Mouse (Mus musculus): ENCODE data around the gene Hsf4. TPM values are rescaled to one million over a fixed set of nuclear protein-coding genes. Genes with fewer than 3 reads are reported as not detected.

Gene Hsf4
- polyA plus RNA-seq, 1 experiment from 2014 or later, result not detected

GRCm38 (mm10) chr8:105265128-105265527 is 4.5 kb upstream of the Hsf4 start:
- ATAC-seq (ENCODE audit: insufficient number of reproducible peaks, insufficient read depth, low FRiP score, low read depth), result no peak
- WGBS, result 11% methylated on average over 10 of the region's 10 CpGs
- Histone ChIP-seq H3K27ac (ENCODE audit: low read length) (no peak overlapping the region), H3K9me3 (ENCODE audit: control insufficient read depth, low read depth, low read length) (no peaks in the 10 kb centered on the region), H3K4me2 (replicated peaks; ENCODE audit: low read depth, low read length) (peak overlapping the region; percentile 76), H3K36me3 (ENCODE audit: control insufficient read depth, insufficient read depth, low read length) (no peaks in the 10 kb centered on the region), H3K27me3 (ENCODE audit: control insufficient read depth, insufficient read depth, low read length) (peaks cover 32% of the 10 kb centered on the region), H3K4me3 (ENCODE audit: low read depth, low read length) (peak overlapping the region; percentile 71), H3K9ac (replicated peaks; ENCODE audit: low read depth, low read length) (no peak overlapping the region; the same call in 1 of the 2 replicates), H3K4me1 (ENCODE audit: control insufficient read depth, insufficient read depth, low read length) (peaks cover 21% of the 10 kb centered on the region)

- H3K4me3 ChIP-seq (ENCODE audit: low read depth, low read length), result no peak overlapping the region
- H3K9ac ChIP-seq (replicated peaks; ENCODE audit: low read depth, low read length), result no peak overlapping the region
- H3K36me3 ChIP-seq (ENCODE audit: control insufficient read depth, insufficient read depth, low read length), result no peaks in the 10 kb centered on the region
- peaks cover 45% of the 10 kb centered on the region for H3K27me3 ChIP-seq (ENCODE audit: control insufficient read depth, insufficient read depth, low read length)
- peaks cover 21% of the 10 kb centered on the region for H3K4me1 ChIP-seq (ENCODE audit: control insufficient read depth, insufficient read depth, low read length)
- no peak for ATAC-seq (ENCODE audit: insufficient number of reproducible peaks, insufficient read depth, low FRiP score, low read depth)
- H3K27ac ChIP-seq (ENCODE audit: low read length), result no peak overlapping the region
- 26% methylated on average over 13 of the region's 13 CpGs for WGBS
- H3K9me3 ChIP-seq (ENCODE audit: control insufficient read depth, low read depth, low read length), result no peaks in the 10 kb centered on the region
- no peak overlapping the region for H3K4me2 ChIP-seq (replicated peaks; ENCODE audit: low read depth, low read length)
These were observed 2.8 kb upstream of the Hsf4 start for GRCm38 (mm10) chr8:105266775-105267174.

DNA sequence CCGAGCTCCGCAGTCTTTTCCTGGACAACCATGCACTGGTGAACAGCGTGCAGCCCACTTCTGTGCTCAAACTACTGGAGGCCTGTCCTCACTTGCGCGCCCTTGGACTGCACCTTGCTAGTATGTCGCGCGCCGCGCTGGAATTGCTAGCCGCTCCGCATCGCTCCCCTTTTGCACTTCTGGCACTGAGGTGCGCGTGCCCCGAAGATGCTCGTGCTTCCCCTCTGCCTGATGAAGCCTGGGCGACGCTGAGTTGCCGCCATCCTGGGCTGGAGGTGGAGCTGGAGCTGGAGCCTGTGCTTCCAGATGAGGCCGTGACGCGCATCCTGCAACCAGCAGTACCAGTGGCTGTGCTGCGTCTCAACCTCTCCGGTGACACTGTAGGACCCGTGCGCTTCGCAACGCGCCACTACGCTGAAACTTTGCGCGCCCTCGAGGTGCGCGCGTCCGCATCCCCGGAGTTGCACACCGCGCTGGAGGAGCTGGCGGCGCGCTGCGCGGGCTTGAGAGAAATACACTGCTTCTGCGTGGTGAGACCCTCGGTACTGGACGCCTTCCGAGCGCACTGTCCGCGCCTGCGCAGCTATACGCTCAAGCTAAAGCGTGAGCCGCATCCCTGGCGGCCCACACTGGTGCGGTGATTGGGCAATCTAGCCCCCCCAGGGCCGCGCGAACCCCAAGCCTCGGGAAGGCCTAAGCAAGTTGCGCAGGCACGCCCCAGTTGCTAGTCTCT is 1.1 kb upstream of the Hsf4 start:
- Histone ChIP-seq H3K4me2 (replicated peaks; ENCODE audit: low read depth, low read length) (peak overlapping the region; percentile 76), H3K4me1 (ENCODE audit: control insufficient read depth, insufficient read depth, low read length) (peaks cover 21% of the 10 kb centered on the region), H3K9me3 (ENCODE audit: control insufficient read depth, low read depth, low read length) (no peaks in the 10 kb centered on the region), H3K36me3 (ENCODE audit: control insufficient read depth, insufficient read depth, low read length) (no peaks in the 10 kb centered on the region), H3K4me3 (ENCODE audit: low read depth, low read length) (peak overlapping the region; percentile 40), H3K27ac (ENCODE audit: low read length) (no peak overlapping the region), H3K27me3 (ENCODE audit: control insufficient read depth, insufficient read depth, low read length) (peaks cover 55% of the 10 kb centered on the region), H3K9ac (replicated peaks; ENCODE audit: low read depth, low read length) (no peak overlapping the region; the same call in 1 of the 2 replicates)
- WGBS, result under 1% methylated on average over 65 of the region's 65 CpGs
- ATAC-seq (ENCODE audit: insufficient number of reproducible peaks, insufficient read depth, low FRiP score, low read depth), result peak; percentile 38

GRCm38 (mm10) chr8:105269075-105269458 is 534 bp upstream of the Hsf4 start:
- Histone ChIP-seq H3K36me3 (ENCODE audit: control insufficient read depth, insufficient read depth, low read length) (no peaks in the 10 kb centered on the region), H3K27ac (ENCODE audit: low read length) (no peak overlapping the region), H3K4me3 (ENCODE audit: low read depth, low read length) (peak overlapping the region; percentile 40), H3K4me1 (ENCODE audit: control insufficient read depth, insufficient read depth, low read length) (peaks cover 21% of the 10 kb centered on the region), H3K9me3 (ENCODE audit: control insufficient read depth, low read depth, low read length) (no peaks in the 10 kb centered on the region), H3K9ac (replicated peaks; ENCODE audit: low read depth, low read length) (0 out of 2 replicates have a peak overlapping the region, but pooled peaks have one; percentile 15), H3K27me3 (ENCODE audit: control insufficient read depth, insufficient read depth, low read length) (peaks cover 59% of the 10 kb centered on the region), H3K4me2 (replicated peaks; ENCODE audit: low read depth, low read length) (peak overlapping the region; percentile 76)
- ATAC-seq (ENCODE audit: insufficient number of reproducible peaks, insufficient read depth, low FRiP score, low read depth), result no peak
- 2% methylated on average over 10 of the region's 10 CpGs for WGBS

- H3K36me3 ChIP-seq (ENCODE audit: control insufficient read depth, insufficient read depth, low read length), result no peaks in the 10 kb centered on the region
- peaks cover 71% of the 10 kb centered on the region for H3K27me3 ChIP-seq (ENCODE audit: control insufficient read depth, insufficient read depth, low read length)
- H3K9ac ChIP-seq (replicated peaks; ENCODE audit: low read depth, low read length), result no peak overlapping the region
- H3K4me3 ChIP-seq (ENCODE audit: low read depth, low read length), result peak overlapping the region; percentile 40
- H3K4me2 ChIP-seq (replicated peaks; ENCODE audit: low read depth, low read length), result peak overlapping the region; percentile 76
- H3K27ac ChIP-seq (ENCODE audit: low read length), result no peak overlapping the region
- H3K9me3 ChIP-seq (ENCODE audit: control insufficient read depth, low read depth, low read length), result no peaks in the 10 kb centered on the region
- peaks cover 19% of the 10 kb centered on the region for H3K4me1 ChIP-seq (ENCODE audit: control insufficient read depth, insufficient read depth, low read length)
- ATAC-seq (ENCODE audit: insufficient number of reproducible peaks, insufficient read depth, low FRiP score, low read depth), result no peak
- 6% methylated on average over 39 of the region's 39 CpGs for WGBS
These were observed 707 bp downstream of the Hsf4 start for GRCm38 (mm10) chr8:105270101-105270915.

DNA sequence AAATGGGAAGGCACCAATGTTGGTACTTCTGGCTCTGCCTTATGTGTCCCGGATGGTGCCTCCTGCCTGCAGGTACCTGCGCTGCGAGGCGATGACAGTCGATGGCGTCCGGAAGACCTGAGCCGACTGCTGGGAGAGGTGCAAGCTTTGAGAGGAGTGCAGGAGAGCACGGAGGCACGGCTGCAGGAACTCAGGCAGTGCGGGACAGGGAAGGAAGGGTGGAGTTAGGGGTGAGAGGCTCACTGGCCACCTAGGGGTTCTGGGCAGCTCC is 1.2 kb downstream of the Hsf4 start:
- H3K27ac ChIP-seq (ENCODE audit: low read length), result no peak overlapping the region

GRCm38 (mm10) chr8:105275387-105275786 is 5.8 kb downstream of the Hsf4 start:
- Histone ChIP-seq H3K4me2 (replicated peaks; ENCODE audit: low read depth, low read length) (peak overlapping the region; percentile 63), H3K27me3 (ENCODE audit: control insufficient read depth, insufficient read depth, low read length) (peaks cover 71% of the 10 kb centered on the region), H3K27ac (ENCODE audit: low read length) (no peak overlapping the region), H3K36me3 (ENCODE audit: control insufficient read depth, insufficient read depth, low read length) (no peaks in the 10 kb centered on the region), H3K4me1 (ENCODE audit: control insufficient read depth, insufficient read depth, low read length) (peaks cover 17% of the 10 kb centered on the region; the same call in 1 of the 2 replicates), H3K4me3 (ENCODE audit: low read depth, low read length) (0 out of 2 replicates have a peak overlapping the region, but pooled peaks have one; percentile 34), H3K9me3 (ENCODE audit: control insufficient read depth, low read depth, low read length) (no peaks in the 10 kb centered on the region), H3K9ac (replicated peaks; ENCODE audit: low read depth, low read length) (0 out of 2 replicates have a peak overlapping the region, but pooled peaks have one; percentile 21)
- 10% methylated on average over 11 of the region's 11 CpGs for WGBS
- ATAC-seq (ENCODE audit: insufficient number of reproducible peaks, insufficient read depth, low FRiP score, low read depth), result no peak

More for the DNA sequence above, 1.2 kb downstream of the Hsf4 start:
- Histone ChIP-seq H3K9ac (replicated peaks; ENCODE audit: low read depth, low read length) (no peak overlapping the region), H3K4me2 (replicated peaks; ENCODE audit: low read depth, low read length) (no peak overlapping the region; the same call in 1 of the 2 replicates), H3K36me3 (ENCODE audit: control insufficient read depth, insufficient read depth, low read length) (no peaks in the 10 kb centered on the region), H3K27me3 (ENCODE audit: control insufficient read depth, insufficient read depth, low read length) (peaks cover 72% of the 10 kb centered on the region), H3K4me1 (ENCODE audit: control insufficient read depth, insufficient read depth, low read length) (peaks cover 24% of the 10 kb centered on the region), H3K9me3 (ENCODE audit: control insufficient read depth, low read depth, low read length) (no peaks in the 10 kb centered on the region), H3K4me3 (ENCODE audit: low read depth, low read length) (no peak overlapping the region)
- ATAC-seq (ENCODE audit: insufficient number of reproducible peaks, insufficient read depth, low FRiP score, low read depth), result no peak
- WGBS, result 5% methylated on average over 11 of the region's 11 CpGs

- peak within 1 kb of the TSS; percentile 34 for H3K4me3 ChIP-seq (ENCODE audit: low read depth, low read length)
- peak within 1 kb of the TSS; percentile 21; the same call in 1 of the 2 replicates for H3K9ac ChIP-seq (replicated peaks; ENCODE audit: low read depth, low read length)
- H3K4me1 ChIP-seq (ENCODE audit: control insufficient read depth, insufficient read depth, low read length), result peaks cover 17% of the 10 kb centered on the region; the same call in 1 of the 2 replicates
- no peak for ATAC-seq (ENCODE audit: insufficient number of reproducible peaks, insufficient read depth, low FRiP score, low read depth)
- peak within 1 kb of the TSS; percentile 63 for H3K4me2 ChIP-seq (replicated peaks; ENCODE audit: low read depth, low read length)
- no peaks in the 10 kb centered on the region for H3K36me3 ChIP-seq (ENCODE audit: control insufficient read depth, insufficient read depth, low read length)
- H3K9me3 ChIP-seq (ENCODE audit: control insufficient read depth, low read depth, low read length), result no peaks in the 10 kb centered on the region
- 8% methylated on average over 10 of the region's 10 CpGs for WGBS
- H3K27me3 ChIP-seq (ENCODE audit: control insufficient read depth, insufficient read depth, low read length), result peaks cover 67% of the 10 kb centered on the region
- H3K27ac ChIP-seq (ENCODE audit: low read length), result no peak within 1 kb of the TSS
These were observed 6.2 kb downstream of the Hsf4 start, which contains the start of gene Nol3 for GRCm38 (mm10) chr8:105275840-105276239. Gene Nol3, plus strand, starts transcription at chr8:105276140.

All from stomach, embryonic 14.5 days (tissue).